Mouse (Mus musculus): Measurements from ENCODE around the gene Ctf1.

- TF ChIP-seq HCFC1 (IDR thresholded peaks at IDR 0.05; ENCODE audit: low read depth, low read length) (no peak), POLR2A (IDR thresholded peaks at IDR 0.05; ENCODE audit: control insufficient read depth in 1 of 2, insufficient read depth in 1 of 2, low read depth in 1 of 2, low read length in 2 of 2, poor library complexity in 1 of 2) (no peak), CTCF (IDR thresholded peaks at IDR 0.05 in 2 of 3, conservative IDR thresholded peaks at IDR 0.05 in 1 of 3; ENCODE audit: control insufficient read depth in 1 of 3, insufficient read depth in 1 of 3, low read depth in 2 of 3, low read length in 3 of 3, poor library complexity in 1 of 3, severe bottlenecking in 1 of 3) (no peak), CHD2 (IDR thresholded peaks at IDR 0.05; ENCODE audit: low read length) (no peak), USF2 (IDR thresholded peaks at IDR 0.05; ENCODE audit: borderline replicate concordance in 1 of 2, insufficient read depth in 1 of 2, low read depth in 1 of 2, low read length in 2 of 2) (no peak), E2F4 (IDR thresholded peaks at IDR 0.05; ENCODE audit: borderline replicate concordance, low read depth, low read length) (no peak), TCF12 (IDR thresholded peaks at IDR 0.05; ENCODE audit: low read depth, low read length) (no peak), ZC3H11A (IDR thresholded peaks at IDR 0.05; ENCODE audit: low read depth, low read length) (no peak), TAL1 (IDR thresholded peaks at IDR 0.05; ENCODE audit: low read length) (no peak), ZKSCAN1 (IDR thresholded peaks at IDR 0.05; ENCODE audit: low read depth, low read length) (no peak), NRF1 (IDR thresholded peaks at IDR 0.05; ENCODE audit: insufficient read depth, low read depth, low read length, poor library complexity, severe bottlenecking) (no peak)
These were observed 33.7 kb upstream of the Ctf1 start for GRCm38 (mm10) chr7:127678811-127679210.

All from MEL (cell line).